Mouse (Mus musculus) stomach, postnatal 0 days (tissue): Measurements from ENCODE around the gene Cactin. TPM values are rescaled to one million over a fixed set of nuclear protein-coding genes. Genes with fewer than 3 reads are reported as not detected.

Source experiments
- ATAC-seq: fragments of 200-750 bp; cut with Nextera tagmentation; 2 replicates; pipeline ENCODE4 v1.8.0; 2017; ENCODE audit not compliant: low FRiP score, low TSS enrichment
- DNase-seq: peaks from one replicate; pipeline ENCODE4 v3.0.0-alpha.2; 2016; ENCODE audit warnings: low spot score
- H3K27ac ChIP-seq: fragments of 300-500 bp; sonication (generic); replicated peaks from 2 replicates; pipeline ENCODE4 v1.5.1; 2014; ENCODE audit warnings: mild to moderate bottlenecking, control low read depth
- H3K27me3 ChIP-seq: fragments of 300-500 bp; sonication (generic); 2 replicates; pipeline ENCODE4 v1.6.1; 2014; ENCODE audit warnings: low read length; ENCODE audit not compliant: control insufficient read depth, insufficient read depth
- H3K36me3 ChIP-seq: fragments of 300-500 bp; sonication (generic); 2 replicates; pipeline ENCODE4 v1.6.1; 2014; ENCODE audit warnings: low read length, mixed read lengths; ENCODE audit not compliant: control insufficient read depth, insufficient read depth
- H3K4me1 ChIP-seq: fragments of 300-500 bp; sonication (generic); replicated peaks from 2 replicates; pipeline ENCODE4 v1.6.1; 2014; ENCODE audit warnings: antibody characterized with exemption; ENCODE audit not compliant: control insufficient read depth, insufficient read depth
- H3K4me2 ChIP-seq: fragments of 300-500 bp; sonication (generic); replicated peaks from 2 replicates; pipeline ENCODE4 v1.6.1; 2014; ENCODE audit warnings: low read depth, mild to moderate bottlenecking, control low read depth, moderate library complexity
- H3K4me3 ChIP-seq: fragments of 300-500 bp; sonication (generic); 2 replicates; pipeline ENCODE4 v1.5.1; 2014; ENCODE audit warnings: low read depth, low read length, control low read depth
- H3K9ac ChIP-seq: fragments of 300-500 bp; sonication (generic); 2 replicates; pipeline ENCODE4 v1.6.1; 2014; ENCODE audit warnings: mild to moderate bottlenecking, low read length, control low read depth, mixed read lengths
- H3K9me3 ChIP-seq: fragments of 300-500 bp; sonication (generic); 2 replicates; pipeline ENCODE4 v1.6.1; 2016; ENCODE audit warnings: low read length; ENCODE audit not compliant: control insufficient read depth
- CTCF ChIP-seq: IDR thresholded peaks from 2 replicates; pipeline ENCODE4 v1.5.1; 2016; ENCODE audit warnings: antibody characterized with exemption, low read depth, mild to moderate bottlenecking, moderate library complexity
- EP300 ChIP-seq: optimal IDR thresholded peaks from 2 replicates; pipeline ENCODE3; 2016; ENCODE audit warnings: antibody characterized with exemption
- WGBS: fragments of 180-500 bp; shearing (Covaris S2); extraction: QIAGEN DNeasy Blood & Tissue Kit; methylation state at CpG from one replicate; pipeline ENCODE4 v1.1.7; 2014; 5-methylcytosine and 5-hydroxymethylcytosine counted together
- polyA plus RNA-seq: library from polyadenylated mRNA; unstranded; fragments of >200 nt; fragmentation: Nextera tagmentation; extraction: Ambion mirVana; gene quantifications from 2 replicates; pipeline ENCODE4 v1.2.1, GENCODE M21; 2015

Cactin gene
- polyA plus RNA-seq, 1 experiment from 2014 or later = 16.2 TPM

GRCm38 (mm10) chr10:81363436-81364346 lies 42.8 kb downstream of the Cactin start:
- ATAC-seq (no peak), DNase-seq (no peak)
- H3K27ac ChIP-seq = peak overlapping the region; percentile 82
- peaks cover 4% of the 10 kb centered on the region for H3K4me1 ChIP-seq
- peak overlapping the region; percentile 59 for H3K4me2 ChIP-seq
- peaks cover 14% of the 10 kb centered on the region for H3K36me3 ChIP-seq
- H3K4me3 ChIP-seq = peak overlapping the region; percentile 35
- peak overlapping the region; percentile 60 for H3K9ac ChIP-seq
- TF ChIP-seq EP300 (no peak), CTCF (no peak)
- H3K27me3 ChIP-seq = no peaks in the 10 kb centered on the region
- WGBS = 13% methylated on average over 54 of the region's 54 CpGs
- H3K9me3 ChIP-seq = no peaks in the 10 kb centered on the region

DNA sequence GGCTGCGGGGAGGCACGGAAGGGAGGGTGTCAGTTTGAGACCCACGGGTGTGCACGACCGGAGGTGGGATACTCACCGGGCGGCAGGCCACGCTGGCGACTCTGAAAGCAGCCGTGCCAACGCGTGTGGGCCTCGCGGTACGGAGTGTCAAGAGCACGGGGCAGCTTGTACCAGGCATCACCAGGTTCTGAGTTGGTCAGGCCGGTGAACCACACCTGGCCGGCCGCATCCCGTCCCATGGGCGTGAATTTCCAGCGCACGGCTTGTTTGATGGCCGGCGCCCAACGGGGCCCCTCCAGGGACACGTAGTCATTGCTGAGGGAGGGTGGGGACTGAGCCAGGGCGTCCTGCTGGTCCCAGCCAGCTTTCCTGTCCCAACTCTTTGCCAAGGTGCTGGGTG lies 43.8 kb downstream of the Cactin start:
- Histone ChIP-seq H3K9ac (peak overlapping the region; percentile 60), H3K36me3 (peaks cover 23% of the 10 kb centered on the region), H3K4me3 (peak overlapping the region; percentile 35), H3K4me1 (peaks cover 4% of the 10 kb centered on the region), H3K27me3 (no peaks in the 10 kb centered on the region), H3K9me3 (no peaks in the 10 kb centered on the region), H3K27ac (peak overlapping the region; percentile 82), H3K4me2 (peak overlapping the region; percentile 59)
- DNase-seq (peak; percentile 88), ATAC-seq (peak; percentile 43)
- TF ChIP-seq EP300 = no peak
- TF ChIP-seq CTCF = no peak
- 8% methylated on average over 28 of the region's 28 CpGs for WGBS

DNA sequence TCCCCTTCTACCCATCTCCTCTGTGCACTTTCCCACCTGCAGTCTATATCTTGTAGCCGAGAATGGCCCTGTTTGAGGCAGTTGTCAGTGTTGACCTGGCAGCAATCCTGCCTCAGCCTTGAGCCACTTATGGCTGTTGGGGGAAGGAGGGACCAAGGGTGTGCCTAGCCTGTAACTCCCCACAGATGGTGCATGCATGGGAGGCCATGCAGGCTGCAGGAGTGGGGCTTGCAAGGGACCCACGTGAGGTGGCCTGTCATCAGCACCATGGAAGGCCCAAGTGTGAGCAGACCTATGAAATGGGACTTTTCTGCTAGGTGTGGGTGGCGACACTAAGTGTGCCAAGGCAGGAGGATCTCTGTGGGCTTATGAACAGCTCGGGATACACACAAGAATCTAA lies 44.2 kb downstream of the Cactin start:
- Histone ChIP-seq H3K4me2 (peak overlapping the region; percentile 59), H3K9me3 (no peaks in the 10 kb centered on the region)

GRCm38 (mm10) chr10:81365672-81366476 lies 45.0 kb downstream of the Cactin start, which contains the start of gene 4930404N11Rik:
4930404N11Rik (minus strand) TSS chr10:81365816.
- WGBS = 30% methylated on average over 12 of the region's 12 CpGs
- peaks cover 4% of the 10 kb centered on the region; the same call in 1 of the 2 replicates for H3K4me1 ChIP-seq
- no peaks in the 10 kb centered on the region for H3K27me3 ChIP-seq
- no peak for TF ChIP-seq CTCF
- no peak for TF ChIP-seq EP300
- ATAC-seq = peak; percentile 38
- H3K4me2 ChIP-seq = peak within 1 kb of the TSS; percentile 59
- peak within 1 kb of the TSS; percentile 35 for H3K4me3 ChIP-seq
- peak within 1 kb of the TSS; percentile 60 for H3K9ac ChIP-seq
- peak; percentile 68 for DNase-seq
- H3K9me3 ChIP-seq = no peaks in the 10 kb centered on the region
- H3K36me3 ChIP-seq = peaks cover 35% of the 10 kb centered on the region
- peak within 1 kb of the TSS; percentile 82 for H3K27ac ChIP-seq

More for the DNA sequence above, 44.2 kb downstream of the Cactin start:
- Histone ChIP-seq H3K27ac (peak overlapping the region; percentile 82), H3K36me3 (peaks cover 27% of the 10 kb centered on the region), H3K4me1 (peaks cover 4% of the 10 kb centered on the region), H3K4me3 (no peak overlapping the region), H3K27me3 (no peaks in the 10 kb centered on the region), H3K9ac (peak overlapping the region; percentile 60)
- WGBS = 30% methylated on average over 4 of the region's 4 CpGs
- DNase-seq (no peak), ATAC-seq (peak; percentile 1; the same call in 1 of the 2 replicates)
- TF ChIP-seq EP300 (no peak), CTCF (no peak)

DNA sequence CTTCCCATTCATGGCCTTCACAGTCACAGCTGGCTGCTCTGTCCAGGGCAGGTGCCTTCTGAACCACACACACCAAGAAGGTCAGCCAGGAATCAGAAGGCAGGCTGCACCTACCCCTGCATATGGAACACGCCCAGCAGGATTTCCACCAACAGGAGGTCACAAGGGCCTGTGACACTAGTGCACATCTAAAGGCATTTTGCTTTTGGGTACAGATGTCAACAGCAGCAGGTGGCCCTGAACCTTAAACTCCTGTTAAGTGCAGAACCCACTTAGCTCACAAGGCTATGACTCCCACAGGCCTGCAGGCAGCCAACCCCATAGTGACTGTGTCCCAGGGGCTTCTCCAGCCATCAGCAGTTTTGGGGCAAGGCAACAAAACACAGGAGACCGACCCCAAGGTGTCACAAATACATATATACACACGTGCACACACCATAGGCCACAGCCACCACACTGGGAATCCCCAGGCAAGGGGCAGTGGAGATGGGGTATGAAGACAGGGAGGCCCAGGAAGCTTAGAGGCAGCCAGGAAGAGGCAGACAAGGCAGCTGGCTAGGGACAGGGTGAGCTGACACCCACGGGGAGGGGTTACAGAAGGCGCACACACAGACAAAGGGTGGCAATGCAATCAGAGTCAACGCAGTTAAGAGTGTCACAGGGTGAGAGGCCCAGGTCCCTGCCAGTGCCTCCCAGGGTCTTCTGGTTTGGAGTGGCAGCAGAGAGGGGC lies 45.7 kb downstream of the Cactin start:
- WGBS = 69% methylated on average over 6 of the region's 6 CpGs
- Histone ChIP-seq H3K4me3 (no peak overlapping the region), H3K4me2 (no peak overlapping the region), H3K36me3 (peaks cover 38% of the 10 kb centered on the region), H3K27ac (peak overlapping the region; percentile 82), H3K4me1 (peaks cover 4% of the 10 kb centered on the region; the same call in 1 of the 2 replicates), H3K9ac (no peak overlapping the region), H3K27me3 (no peaks in the 10 kb centered on the region), H3K9me3 (no peaks in the 10 kb centered on the region)
- DNase-seq = no peak
- no peak; the same call in 1 of the 2 replicates for ATAC-seq
- TF ChIP-seq EP300 = no peak
- TF ChIP-seq CTCF = no peak
